Mouse (Mus musculus): ENCODE results near the gene Fgf23. TPM values are rescaled to one million over a fixed set of nuclear protein-coding genes. Genes with fewer than 3 reads are reported as not detected.

Fgf23 gene
- polyA plus RNA-seq, 1 experiment from 2014 or later, result not detected

- no peak for ATAC-seq
- no peak overlapping the region for H3K9ac ChIP-seq (replicated peaks)
- 69% methylated on average over 4 of the region's 4 CpGs for WGBS (ENCODE audit: insufficient replicate concordance)
- peaks cover 3% of the 10 kb centered on the region; the same call in 1 of the 2 replicates for H3K27me3 ChIP-seq (ENCODE audit: insufficient read depth, low read length)
- H3K4me2 ChIP-seq (ENCODE audit: low read depth, low read length), result no peak overlapping the region
- DNase-seq, result no peak
- H3K27ac ChIP-seq (ENCODE audit: low read depth), result no peak overlapping the region
- TF ChIP-seq CTCF (IDR thresholded peaks at IDR 0.05; ENCODE audit: low read depth) (no peak), EP300 (IDR thresholded peaks at IDR 0.05; ENCODE audit: low read depth) (no peak)
- H3K4me3 ChIP-seq (ENCODE audit: low read depth, low read length), result no peak overlapping the region
- H3K4me1 ChIP-seq (ENCODE audit: insufficient read depth), result no peaks in the 10 kb centered on the region
- H3K9me3 ChIP-seq (ENCODE audit: low read length), result no peaks in the 10 kb centered on the region
- no peaks in the 10 kb centered on the region for H3K36me3 ChIP-seq (replicated peaks; ENCODE audit: insufficient read depth, low read length)
Measured at GRCm38 (mm10) chr6:127059975-127060374, 12.7 kb upstream of the Fgf23 start.

DNA sequence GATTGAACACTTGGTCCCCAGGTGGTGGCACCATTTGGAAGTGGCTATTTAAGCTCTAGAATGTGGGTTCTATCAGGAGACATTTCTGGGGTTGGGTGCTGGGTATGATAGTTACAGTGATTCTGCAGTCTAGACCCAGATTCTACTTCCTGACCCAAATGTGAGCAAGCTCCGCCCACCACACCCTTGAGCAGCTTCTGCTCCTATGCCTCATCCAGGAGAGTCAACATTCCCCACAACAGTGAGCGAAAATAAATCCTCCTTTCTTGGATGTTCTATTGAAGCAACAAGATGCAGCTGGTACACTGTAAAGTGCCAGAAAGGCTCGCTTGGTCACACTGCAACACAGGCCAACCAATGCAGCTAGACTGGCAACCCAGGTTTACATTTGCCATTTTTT lies 8.8 kb upstream of the Fgf23 start:
- no peak overlapping the region for H3K4me2 ChIP-seq (ENCODE audit: low read depth, low read length)
- no peak overlapping the region for H3K9ac ChIP-seq (replicated peaks)
- ATAC-seq (no peak), DNase-seq (no peak)
- TF ChIP-seq CTCF (IDR thresholded peaks at IDR 0.05; ENCODE audit: low read depth), result no peak
- no peak for TF ChIP-seq EP300 (IDR thresholded peaks at IDR 0.05; ENCODE audit: low read depth)
- WGBS (ENCODE audit: insufficient replicate concordance), result 66% methylated on average over 3 of the region's 3 CpGs
- no peaks in the 10 kb centered on the region for H3K9me3 ChIP-seq (ENCODE audit: low read length)
- no peaks in the 10 kb centered on the region for H3K4me1 ChIP-seq (ENCODE audit: insufficient read depth)
- no peaks in the 10 kb centered on the region for H3K36me3 ChIP-seq (replicated peaks; ENCODE audit: insufficient read depth, low read length)
- H3K27ac ChIP-seq (ENCODE audit: low read depth), result no peak overlapping the region
- H3K4me3 ChIP-seq (ENCODE audit: low read depth, low read length), result no peak overlapping the region
- peaks cover 5% of the 10 kb centered on the region; the same call in 1 of the 2 replicates for H3K27me3 ChIP-seq (ENCODE audit: insufficient read depth, low read length)

- no peak overlapping the region for H3K4me2 ChIP-seq (ENCODE audit: low read depth, low read length)
- WGBS (ENCODE audit: insufficient replicate concordance), result 5% methylated on average over 14 of the region's 14 CpGs
- DNase-seq (no peak), ATAC-seq (peak; percentile 15; the same call in 1 of the 2 replicates)
- H3K27ac ChIP-seq (ENCODE audit: low read depth), result no peak overlapping the region
- no peak for TF ChIP-seq CTCF (IDR thresholded peaks at IDR 0.05; ENCODE audit: low read depth)
- no peak for TF ChIP-seq EP300 (IDR thresholded peaks at IDR 0.05; ENCODE audit: low read depth)
- H3K36me3 ChIP-seq (replicated peaks; ENCODE audit: insufficient read depth, low read length), result no peaks in the 10 kb centered on the region
- H3K4me3 ChIP-seq (ENCODE audit: low read depth, low read length), result no peak overlapping the region
- no peaks in the 10 kb centered on the region for H3K9me3 ChIP-seq (ENCODE audit: low read length)
- no peaks in the 10 kb centered on the region for H3K4me1 ChIP-seq (ENCODE audit: insufficient read depth)
- H3K27me3 ChIP-seq (ENCODE audit: insufficient read depth, low read length), result peaks cover 5% of the 10 kb centered on the region; the same call in 1 of the 2 replicates
- no peak overlapping the region for H3K9ac ChIP-seq (replicated peaks)
Measured at GRCm38 (mm10) chr6:127064815-127065214, 7.9 kb upstream of the Fgf23 start.

DNA sequence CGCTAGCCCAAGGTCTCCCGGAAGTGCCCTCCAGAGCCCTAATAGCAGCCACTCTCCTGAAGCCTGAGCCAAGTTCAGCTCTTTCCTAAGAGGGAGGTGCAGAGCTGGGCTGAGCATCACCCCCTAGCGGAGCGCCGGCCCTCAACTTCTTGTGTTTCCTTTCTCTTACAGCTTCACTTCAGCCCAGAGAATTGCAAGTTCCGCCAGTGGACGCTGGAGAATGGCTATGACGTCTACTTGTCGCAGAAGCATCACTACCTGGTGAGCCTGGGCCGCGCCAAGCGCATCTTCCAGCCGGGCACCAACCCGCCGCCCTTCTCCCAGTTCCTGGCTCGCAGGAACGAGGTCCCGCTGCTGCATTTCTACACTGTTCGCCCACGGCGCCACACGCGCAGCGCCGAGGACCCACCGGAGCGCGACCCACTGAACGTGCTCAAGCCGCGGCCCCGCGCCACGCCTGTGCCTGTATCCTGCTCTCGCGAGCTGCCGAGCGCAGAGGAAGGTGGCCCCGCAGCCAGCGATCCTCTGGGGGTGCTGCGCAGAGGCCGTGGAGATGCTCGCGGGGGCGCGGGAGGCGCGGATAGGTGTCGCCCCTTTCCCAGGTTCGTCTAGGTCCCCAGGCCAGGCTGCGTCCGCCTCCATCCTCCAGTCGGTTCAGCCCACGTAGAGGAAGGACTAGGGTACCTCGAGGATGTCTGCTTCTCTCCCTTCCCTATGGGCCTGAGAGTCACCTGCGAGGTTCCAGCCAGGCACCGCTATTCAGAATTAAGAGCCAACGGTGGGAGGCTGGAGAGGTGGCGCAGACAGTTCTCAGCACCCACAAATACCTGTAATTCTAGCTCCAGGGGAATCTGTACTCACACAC lies 7.4 kb downstream of the Fgf23 start:
- TF ChIP-seq CTCF (IDR thresholded peaks at IDR 0.05; ENCODE audit: low read depth) (peak; percentile 47), EP300 (IDR thresholded peaks at IDR 0.05; ENCODE audit: low read depth) (no peak)
- Histone ChIP-seq H3K36me3 (replicated peaks; ENCODE audit: insufficient read depth, low read length) (no peaks in the 10 kb centered on the region), H3K27me3 (ENCODE audit: insufficient read depth, low read length) (peaks cover 31% of the 10 kb centered on the region), H3K9ac (replicated peaks) (no peak overlapping the region), H3K4me3 (ENCODE audit: low read depth, low read length) (peak overlapping the region; percentile 43), H3K4me2 (ENCODE audit: low read depth, low read length) (peak overlapping the region; percentile 62), H3K27ac (ENCODE audit: low read depth) (no peak overlapping the region), H3K9me3 (ENCODE audit: low read length) (no peaks in the 10 kb centered on the region), H3K4me1 (ENCODE audit: insufficient read depth) (0 out of 2 replicates have a peak, but pooled peaks cover 2% of the 10 kb centered on the region)
- 5% methylated on average over 55 of the region's 59 CpGs for WGBS (ENCODE audit: insufficient replicate concordance)
- no peak for ATAC-seq
- DNase-seq, result peak; percentile 45

- WGBS (ENCODE audit: insufficient replicate concordance), result 63% methylated on average over 6 of the region's 6 CpGs
- no peaks in the 10 kb centered on the region for H3K9me3 ChIP-seq (ENCODE audit: low read length)
- 0 out of 2 replicates have a peak, but pooled peaks cover 2% of the 10 kb centered on the region for H3K4me1 ChIP-seq (ENCODE audit: insufficient read depth)
- TF ChIP-seq CTCF (IDR thresholded peaks at IDR 0.05; ENCODE audit: low read depth) (no peak), EP300 (IDR thresholded peaks at IDR 0.05; ENCODE audit: low read depth) (no peak)
- ATAC-seq, result no peak
- no peak overlapping the region for H3K4me3 ChIP-seq (ENCODE audit: low read depth, low read length)
- H3K4me2 ChIP-seq (ENCODE audit: low read depth, low read length), result no peak overlapping the region
- H3K27me3 ChIP-seq (ENCODE audit: insufficient read depth, low read length), result peaks cover 29% of the 10 kb centered on the region
- no peaks in the 10 kb centered on the region for H3K36me3 ChIP-seq (replicated peaks; ENCODE audit: insufficient read depth, low read length)
- H3K27ac ChIP-seq (ENCODE audit: low read depth), result no peak overlapping the region
- no peak for DNase-seq
- H3K9ac ChIP-seq (replicated peaks), result no peak overlapping the region
Measured at GRCm38 (mm10) chr6:127081820-127082219, 9.1 kb downstream of the Fgf23 start.

DNA sequence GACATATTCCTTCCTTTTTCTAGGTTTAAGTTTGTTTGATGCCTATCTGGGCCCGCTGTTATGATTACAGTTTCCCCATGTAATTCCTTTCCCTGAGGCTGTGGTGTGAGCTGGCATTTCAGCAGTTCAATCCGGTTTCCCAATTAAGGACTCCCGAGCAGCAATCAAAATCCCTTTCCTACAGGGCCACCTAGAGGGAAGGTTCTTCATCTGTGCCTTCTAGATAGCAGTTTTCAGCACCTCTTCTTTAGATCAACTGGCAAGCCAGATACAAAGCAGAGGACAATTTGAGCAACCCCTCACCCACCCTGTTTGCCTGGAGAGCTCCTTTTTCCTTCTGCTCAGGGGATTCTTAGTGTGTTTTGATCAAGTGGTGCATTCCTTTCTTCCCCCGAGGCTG lies 14.0 kb downstream of the Fgf23 start:
- H3K9me3 ChIP-seq (ENCODE audit: low read length), result no peaks in the 10 kb centered on the region
- no peak for DNase-seq
- WGBS (ENCODE audit: insufficient replicate concordance), result 68% methylated on average over 4 of the region's 4 CpGs
- H3K9ac ChIP-seq (replicated peaks), result no peak overlapping the region
- no peak overlapping the region for H3K4me2 ChIP-seq (ENCODE audit: low read depth, low read length)
- H3K4me1 ChIP-seq (ENCODE audit: insufficient read depth), result no peaks in the 10 kb centered on the region
- no peak for TF ChIP-seq EP300 (IDR thresholded peaks at IDR 0.05; ENCODE audit: low read depth)
- no peak for TF ChIP-seq CTCF (IDR thresholded peaks at IDR 0.05; ENCODE audit: low read depth)
- ATAC-seq, result no peak
- no peak overlapping the region for H3K27ac ChIP-seq (ENCODE audit: low read depth)
- no peak overlapping the region for H3K4me3 ChIP-seq (ENCODE audit: low read depth, low read length)
- H3K36me3 ChIP-seq (replicated peaks; ENCODE audit: insufficient read depth, low read length), result peaks cover 7% of the 10 kb centered on the region; the same call in 1 of the 2 replicates
- no peaks in the 10 kb centered on the region for H3K27me3 ChIP-seq (ENCODE audit: insufficient read depth, low read length)
